Mouse (Mus musculus): ENCODE results near the gene Olfr1099.

Gene Olfr1099

GRCm38 (mm10) chr2:86960593-86960992 lies at the start of gene Olfr1099:
Gene Olfr1099, minus strand, starts transcription at chr2:86960693.
- DNase-seq, result no peak

- DNase-seq, result no peak
Observed at GRCm38 (mm10) chr2:86998098-86998497, 37.6 kb upstream of the Olfr1099 start, which contains the start of gene Olfr1102. Gene Olfr1102, plus strand, starts transcription at chr2:86998398.

GRCm38 (mm10) chr2:86991121-86991520 lies 30.6 kb upstream of the Olfr1099 start, which contains the start of gene Olfr1101:
Gene Olfr1101, minus strand, starts transcription at chr2:86991221.
- no peak for DNase-seq

- DNase-seq, result no peak
Observed at GRCm38 (mm10) chr2:86979854-86980253, 19.4 kb upstream of the Olfr1099 start, which contains the start of gene Olfr1100. Gene Olfr1100, minus strand, starts transcription at chr2:86979954.

- no peak for DNase-seq
Observed at GRCm38 (mm10) chr2:86926557-86926956, 33.9 kb downstream of the Olfr1099 start.

- no peak for DNase-seq
Observed at GRCm38 (mm10) chr2:86924445-86924844, 36.0 kb downstream of the Olfr1099 start, which contains the start of gene Olfr1098. Gene Olfr1098, minus strand, starts transcription at chr2:86924545.

- no peak for DNase-seq
Observed at GRCm38 (mm10) chr2:86905647-86906046, 54.8 kb downstream of the Olfr1099 start.
